Mouse (Mus musculus) activated CD4-positive, CD25-positive, alpha-beta regulatory T cell (primary cell): ENCODE data around the gene Gm38394. TPM values are rescaled to one million over a fixed set of nuclear protein-coding genes. Genes with fewer than 3 reads are reported as not detected.

ENCODE experiments used
- polyA plus RNA-seq, 2 experiments: library from polyadenylated mRNA; unstranded; fragments of 100-300 nt; shearing (Covaris generic); gene quantifications; one replicate each; pipeline ENCODE4 v1.2.1; 2017

The Gm38394 gene
- 1 to 10 TPM; 3.1 to 3.3 TPM for polyA plus RNA-seq

DNA sequence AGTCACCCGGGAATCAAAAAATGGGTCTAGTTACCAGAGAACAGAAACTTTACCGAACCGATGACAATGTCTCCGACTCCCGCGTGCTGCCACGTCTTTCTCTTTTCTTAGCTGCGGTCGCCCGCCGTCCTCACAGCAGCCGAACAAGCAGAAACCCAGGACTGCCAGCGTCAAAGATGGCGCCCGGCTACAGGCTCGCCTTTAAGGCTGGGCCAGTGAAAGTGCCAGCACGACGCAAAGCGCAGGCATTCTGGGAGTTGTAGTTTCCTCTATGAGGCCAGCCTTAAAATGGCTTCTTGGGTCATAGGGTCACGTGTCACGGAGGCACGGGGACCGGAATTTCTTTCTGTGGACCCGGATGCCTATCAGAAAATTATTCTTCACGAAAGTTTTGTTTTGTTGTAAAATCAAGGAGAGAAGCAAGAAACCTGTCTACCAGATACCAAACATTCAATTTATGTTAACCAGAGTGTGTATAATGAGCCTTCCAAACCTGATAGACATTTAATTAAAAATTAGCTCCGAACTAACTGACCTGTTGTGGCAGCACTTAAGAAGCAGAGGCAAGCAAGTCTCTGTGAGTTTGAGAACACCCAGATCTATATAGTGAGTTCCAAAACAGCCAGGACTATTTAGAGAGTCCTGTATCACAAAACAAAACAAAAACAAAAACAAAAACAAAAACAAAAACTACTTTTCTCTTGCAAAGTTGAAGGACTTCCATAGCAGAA, at the start of gene Gm38394:
Gene Gm38394 (minus strand): TSS at position 116 of the 731 bp plus-strand sequence.

DNA sequence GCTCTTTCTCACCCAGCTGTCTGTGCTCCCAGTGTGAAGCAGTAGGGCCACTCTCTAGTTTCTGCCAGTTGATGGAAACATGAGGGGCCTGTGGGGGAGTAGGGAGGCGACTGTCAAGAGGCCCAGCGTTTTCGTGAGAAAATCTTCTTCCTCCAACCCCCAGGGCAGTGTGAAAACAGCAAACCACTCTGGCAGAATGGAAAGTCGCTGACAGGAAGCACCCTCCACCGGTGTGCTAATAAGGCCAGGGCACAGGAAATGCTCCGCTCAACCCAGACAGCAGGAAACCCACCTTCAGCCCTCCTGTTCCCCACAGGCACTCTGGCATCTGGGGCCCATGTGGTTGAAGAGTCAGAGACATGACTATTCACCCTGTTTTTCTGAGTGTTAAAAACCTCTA, 28.8 kb upstream of the Gm38394 start, which contains the start of gene Lax1:
Gene Lax1 (minus strand): TSS at position 212 of the 400 bp plus-strand sequence.

DNA sequence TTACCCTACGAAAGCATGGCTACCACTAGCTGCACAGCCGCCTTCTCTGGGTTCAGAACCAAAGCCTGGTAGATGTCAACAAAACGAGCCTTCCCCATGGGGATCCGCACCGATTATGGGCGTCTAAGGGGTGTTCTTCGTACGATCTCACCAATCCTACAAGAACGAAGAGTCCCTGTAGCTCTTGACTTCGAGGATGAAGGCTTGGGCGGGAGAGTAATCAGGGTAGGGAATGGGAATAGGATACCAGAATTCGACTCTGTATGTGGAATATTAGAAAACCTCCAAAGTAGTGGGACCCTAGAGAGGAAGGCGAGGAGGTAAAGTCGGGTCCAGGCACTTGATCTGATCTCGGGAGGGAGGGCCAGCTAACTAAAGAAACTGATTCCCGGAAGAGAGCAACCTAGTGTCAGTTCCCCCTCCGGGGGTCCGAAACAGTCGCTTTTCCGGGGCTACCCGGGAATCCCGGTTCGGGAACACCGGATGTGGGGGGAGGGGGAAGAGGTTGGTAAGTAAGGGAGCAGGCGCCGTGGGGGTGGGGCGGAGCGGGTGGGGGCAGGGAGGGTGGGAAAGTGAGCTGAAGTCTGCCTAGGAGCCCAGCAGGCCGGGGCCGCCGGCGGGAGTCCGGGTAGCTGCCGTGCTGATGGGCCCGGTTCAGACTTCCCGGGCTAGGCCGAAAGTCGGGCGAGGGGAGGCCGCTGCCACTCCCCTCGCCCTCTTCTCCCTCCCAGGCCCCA, 484 bp downstream of the Gm38394 start, which contains the start of gene Zbed6:
Gene Zbed6 (minus strand): TSS at position 420 of the 737 bp plus-strand sequence.

DNA sequence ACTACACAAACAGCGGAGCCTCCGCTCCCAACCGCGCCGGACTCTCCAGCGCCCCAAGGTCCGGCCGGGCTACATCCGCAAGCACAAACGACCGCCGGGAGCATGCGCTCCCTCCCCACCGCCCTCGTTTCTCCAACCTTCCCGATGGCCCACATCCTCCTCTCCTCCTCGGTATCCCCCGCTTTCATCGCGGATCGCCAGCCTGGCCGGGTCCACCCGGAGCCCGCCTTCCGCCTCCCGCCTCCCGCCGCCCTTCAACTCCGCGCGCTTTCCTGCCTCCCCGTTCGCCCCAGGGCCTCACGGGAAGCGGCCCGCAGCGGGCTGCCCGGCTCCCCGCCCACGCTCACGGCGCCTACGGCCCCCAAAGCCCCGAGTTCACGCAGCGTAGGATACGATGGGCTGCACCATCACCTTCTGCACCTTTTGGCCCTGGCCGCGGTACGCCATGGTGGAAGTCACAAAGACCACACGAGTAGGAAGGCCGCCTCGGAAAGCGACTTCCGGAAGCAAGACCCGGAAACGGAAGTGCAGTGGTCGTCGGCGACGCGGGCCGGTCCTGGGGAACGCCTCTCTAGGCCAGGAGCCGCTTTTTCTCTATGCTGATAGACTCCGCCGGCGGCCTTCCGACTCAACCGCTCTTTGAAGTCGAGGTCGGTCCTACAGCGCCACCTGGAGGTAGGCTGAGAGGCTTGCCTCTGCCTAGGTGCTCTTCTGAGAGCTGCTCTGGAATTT, 51.2 kb downstream of the Gm38394 start, which contains the start of gene Snrpe:
Gene Snrpe (minus strand): TSS at position 521 of the 732 bp plus-strand sequence.

Other genes with a start within 250 kb of the Gm38394 start
- gene Sox13, start 236.9 kb downstream of the Gm38394 start, polyA plus RNA-seq = not detected
- 100 to 1,000 TPM; 310 to 378 TPM for gene Snrpe, start 51.0 kb downstream of the Gm38394 start, polyA plus RNA-seq
- gene Zbed6, start 433 bp downstream of the Gm38394 start, polyA plus RNA-seq = not detected
- 100 to 1,000 TPM in 1 of 2 experiments, 10 to 100 TPM in 1; 87.3 to 104 TPM for gene Lax1, start 28.8 kb upstream of the Gm38394 start, polyA plus RNA-seq
- 10 to 100 TPM in 1 of 2 experiments, 1 to 10 TPM in 1; 5.1 to 14.6 TPM for gene Atp2b4, start 139.7 kb upstream of the Gm38394 start, polyA plus RNA-seq
- gene Optc, start 246.7 kb upstream of the Gm38394 start, polyA plus RNA-seq = under 1 TPM in 1 of 2 experiments, not detected in 1; 0.16 TPM